Mouse (Mus musculus) embryonic fibroblast, embryonic 13.5 days (primary cell): ENCODE measurements around the gene Arhgap31.

Experiments
- CTCF ChIP-seq: IDR thresholded peaks from 2 replicates; pipeline ENCODE4 v1.5.1; 2011; ENCODE audit warnings: mild to moderate bottlenecking, control low read depth, low read length, moderate library complexity, borderline replicate concordance; ENCODE audit not compliant: insufficient read depth
- POLR2A ChIP-seq: IDR thresholded peaks from 2 replicates; pipeline ENCODE4 v1.6.1; 2011; ENCODE audit warnings: low read depth, mild to moderate bottlenecking, control low read depth, low read length, moderate library complexity

DNA sequence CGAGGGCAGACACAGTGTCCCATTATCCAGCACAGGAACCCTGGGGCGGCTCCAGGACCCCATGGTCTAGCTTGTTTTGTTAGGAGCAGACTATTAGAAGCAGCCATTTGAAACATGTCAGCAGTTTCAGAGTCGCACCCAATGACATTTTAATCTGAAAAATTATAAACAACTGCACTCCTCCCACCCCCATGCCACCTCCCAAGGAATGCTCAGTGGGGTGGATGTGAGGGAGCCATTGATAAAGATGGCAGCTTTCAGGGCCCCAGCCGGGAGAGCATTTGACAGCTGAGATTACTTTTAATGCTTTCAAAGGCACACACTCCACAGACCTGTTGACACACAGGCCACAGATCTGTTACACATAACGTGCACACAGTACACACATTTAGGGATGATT lies 40.7 kb downstream of the Arhgap31 start:
- TF ChIP-seq CTCF (no peak), POLR2A (no peak)
